Mouse (Mus musculus) limb, embryonic 13.5 days (tissue): ENCODE measurements around the gene Macc1. TPM values are rescaled to one million over a fixed set of nuclear protein-coding genes. Genes with fewer than 3 reads are reported as not detected.

ENCODE experiments used
- ATAC-seq: fragments of 200-750 bp; cut with Nextera tagmentation; 2 replicates; pipeline ENCODE4 v1.8.0; 2017; ENCODE audit warnings: low read depth, moderate number of reproducible peaks, moderate TSS enrichment; ENCODE audit not compliant: low FRiP score
- H3K27ac ChIP-seq: fragments of 300-500 bp; sonication (generic); 2 replicates; pipeline ENCODE4 v1.5.1; 2015; ENCODE audit warnings: inconsistent platforms, mild to moderate bottlenecking, moderate library complexity
- H3K27me3 ChIP-seq: fragments of 300-500 bp; sonication (generic); 2 replicates; pipeline ENCODE4 v1.6.1; 2015; ENCODE audit warnings: mild to moderate bottlenecking, inconsistent platforms
- H3K36me3 ChIP-seq: fragments of 300-500 bp; sonication (generic); 2 replicates; pipeline ENCODE4 v1.6.1; 2015; ENCODE audit warnings: inconsistent platforms, mild to moderate bottlenecking, moderate library complexity
- H3K4me1 ChIP-seq: fragments of 300-500 bp; sonication (generic); 2 replicates; pipeline ENCODE4 v1.6.1; 2015; ENCODE audit warnings: inconsistent platforms
- H3K4me2 ChIP-seq: fragments of 300-500 bp; sonication (generic); replicated peaks from 2 replicates; pipeline ENCODE4 v1.6.1; 2015; ENCODE audit warnings: inconsistent platforms, mild to moderate bottlenecking, moderate library complexity
- H3K4me3 ChIP-seq: fragments of 300-500 bp; sonication (generic); 2 replicates; pipeline ENCODE4 v1.5.1; 2015; ENCODE audit warnings: moderate library complexity, mild to moderate bottlenecking, inconsistent platforms
- H3K9ac ChIP-seq: fragments of 300-500 bp; sonication (generic); 2 replicates; pipeline ENCODE4 v1.6.1; 2015; ENCODE audit warnings: mild to moderate bottlenecking, inconsistent platforms
- H3K9me3 ChIP-seq: fragments of 300-500 bp; sonication (generic); 2 replicates; pipeline ENCODE4 v1.6.1; 2016; ENCODE audit warnings: inconsistent platforms
- WGBS: fragments of 180-500 bp; shearing (Covaris S2); methylation state at CpG from one replicate; pipeline ENCODE4 v1.1.7; 2015; 5-methylcytosine and 5-hydroxymethylcytosine counted together
- polyA plus RNA-seq: library from polyadenylated mRNA; unstranded; fragments of >200 nt; fragmentation: Nextera tagmentation; extraction: Ambion mirVana; gene quantifications from 2 replicates; pipeline ENCODE4 v1.2.1, GENCODE M21; 2015

Gene Macc1
- 1.0 and 1.1 TPM in 2 replicates for polyA plus RNA-seq

- no peaks in the 10 kb centered on the region for H3K4me1 ChIP-seq
- H3K4me2 ChIP-seq, result no peak within 1 kb of the TSS
- no peak within 1 kb of the TSS for H3K27ac ChIP-seq
- no peaks in the 10 kb centered on the region for H3K27me3 ChIP-seq
- no peaks in the 10 kb centered on the region for H3K9me3 ChIP-seq
- no peaks in the 10 kb centered on the region for H3K36me3 ChIP-seq
- H3K4me3 ChIP-seq, result no peak within 1 kb of the TSS
- ATAC-seq, result no peak
- H3K9ac ChIP-seq, result no peak within 1 kb of the TSS
Observed at GRCm38 (mm10) chr12:119313970-119314369, at the start of gene Macc1. Macc1 (plus strand) TSS chr12:119314270.

GRCm38 (mm10) chr12:119264506-119264905, 49.6 kb upstream of the Macc1 start:
- ATAC-seq, result no peak
- no peaks in the 10 kb centered on the region for H3K4me1 ChIP-seq
- H3K27ac ChIP-seq, result no peak overlapping the region
- H3K4me3 ChIP-seq, result no peak overlapping the region
- 95% methylated on average over 3 of the region's 3 CpGs for WGBS
- no peaks in the 10 kb centered on the region for H3K27me3 ChIP-seq
- no peaks in the 10 kb centered on the region for H3K9me3 ChIP-seq
- no peak overlapping the region for H3K9ac ChIP-seq
- no peaks in the 10 kb centered on the region for H3K36me3 ChIP-seq
- no peak overlapping the region for H3K4me2 ChIP-seq

DNA sequence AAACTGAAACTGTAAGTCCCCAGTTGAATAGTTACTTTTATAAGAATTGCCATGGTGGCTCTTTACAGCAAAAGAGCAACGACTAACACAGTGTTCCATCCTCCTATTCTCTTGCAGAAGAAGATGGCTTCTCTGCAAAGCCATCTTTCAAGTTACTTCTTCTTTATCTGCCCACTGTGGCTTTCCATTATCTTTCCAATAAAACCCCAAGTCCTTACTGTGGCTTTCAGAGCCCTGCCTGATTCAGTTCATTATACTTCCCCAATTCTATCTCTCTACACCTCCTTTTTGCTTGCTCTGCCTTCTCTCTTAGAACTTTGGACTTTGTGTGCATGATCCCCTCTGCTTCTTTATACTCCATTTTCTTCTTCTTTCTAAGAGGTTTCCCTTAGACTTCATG, 45.3 kb upstream of the Macc1 start:
- WGBS, result 82% methylated on average over 1 of the region's 1 CpGs
- ATAC-seq, result no peak
- H3K27ac ChIP-seq, result no peak overlapping the region
- H3K27me3 ChIP-seq, result no peaks in the 10 kb centered on the region
- H3K4me3 ChIP-seq, result no peak overlapping the region
- no peaks in the 10 kb centered on the region for H3K36me3 ChIP-seq
- no peak overlapping the region for H3K4me2 ChIP-seq
- H3K9ac ChIP-seq, result no peak overlapping the region
- no peaks in the 10 kb centered on the region; the same call in 1 of the 2 replicates for H3K4me1 ChIP-seq
- H3K9me3 ChIP-seq, result no peaks in the 10 kb centered on the region

DNA sequence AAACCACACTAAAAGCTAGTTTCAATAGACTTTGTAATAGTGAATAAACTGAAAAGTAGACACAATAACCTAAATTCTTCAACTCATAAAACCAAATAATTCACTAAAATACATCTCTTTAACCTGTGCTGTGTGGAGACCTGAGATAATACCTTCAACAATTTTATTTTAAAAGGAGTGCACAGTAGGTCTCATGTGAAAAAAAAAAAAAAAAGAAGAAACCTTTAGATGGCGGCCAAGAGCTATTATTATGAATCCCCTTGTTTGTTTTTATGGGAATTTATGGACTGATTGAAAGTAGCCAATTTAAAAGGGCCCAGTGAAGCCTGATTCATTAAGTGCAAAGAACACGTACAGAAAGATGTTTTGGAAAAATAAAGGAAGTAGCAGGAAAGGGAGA, 44.0 kb upstream of the Macc1 start:
- no peaks in the 10 kb centered on the region for H3K27me3 ChIP-seq
- no peak overlapping the region for H3K4me3 ChIP-seq
- H3K27ac ChIP-seq, result no peak overlapping the region
- no peak for ATAC-seq
- 41% methylated on average over 2 of the region's 2 CpGs for WGBS
- H3K4me1 ChIP-seq, result no peaks in the 10 kb centered on the region; the same call in 1 of the 2 replicates
- H3K4me2 ChIP-seq, result no peak overlapping the region
- H3K9me3 ChIP-seq, result no peaks in the 10 kb centered on the region
- no peak overlapping the region for H3K9ac ChIP-seq
- no peaks in the 10 kb centered on the region for H3K36me3 ChIP-seq

- no peaks in the 10 kb centered on the region for H3K9me3 ChIP-seq
- no peak overlapping the region for H3K4me3 ChIP-seq
- no peaks in the 10 kb centered on the region for H3K27me3 ChIP-seq
- no peaks in the 10 kb centered on the region; the same call in 1 of the 2 replicates for H3K4me1 ChIP-seq
- no peaks in the 10 kb centered on the region for H3K36me3 ChIP-seq
- H3K4me2 ChIP-seq, result no peak overlapping the region
- H3K9ac ChIP-seq, result no peak overlapping the region
- no peak overlapping the region for H3K27ac ChIP-seq
- WGBS, result 85% methylated on average over 1 of the region's 1 CpGs
- ATAC-seq, result no peak
Observed at GRCm38 (mm10) chr12:119271964-119272363, 42.1 kb upstream of the Macc1 start.

DNA sequence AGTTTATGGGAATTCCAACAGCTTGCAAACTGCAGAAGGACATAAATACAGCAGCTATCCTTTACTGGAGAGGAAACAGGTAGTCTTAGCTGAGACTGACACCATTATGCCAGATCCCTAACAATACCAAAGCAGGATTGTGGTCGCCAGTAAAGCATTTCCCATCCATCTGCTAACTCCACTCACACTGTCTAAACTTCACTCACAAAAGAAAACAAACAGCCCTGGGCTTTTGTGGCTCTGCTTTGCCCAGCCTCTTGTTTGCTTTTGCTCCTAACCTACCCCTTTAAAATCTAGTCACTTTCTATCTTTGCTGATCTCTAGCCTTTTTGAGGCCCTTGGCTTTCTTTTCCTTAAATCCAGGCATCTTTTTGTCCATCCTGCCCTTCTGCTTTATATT, 40.5 kb upstream of the Macc1 start:
- no peak overlapping the region for H3K9ac ChIP-seq
- no peak overlapping the region for H3K4me3 ChIP-seq
- H3K27me3 ChIP-seq, result no peaks in the 10 kb centered on the region
- no peak overlapping the region for H3K27ac ChIP-seq
- no peaks in the 10 kb centered on the region for H3K9me3 ChIP-seq
- ATAC-seq, result no peak
- 18% methylated on average over 1 of the region's 1 CpGs for WGBS
- H3K4me1 ChIP-seq, result no peaks in the 10 kb centered on the region; the same call in 1 of the 2 replicates
- H3K4me2 ChIP-seq, result no peak overlapping the region
- H3K36me3 ChIP-seq, result no peaks in the 10 kb centered on the region

GRCm38 (mm10) chr12:119276282-119276681, 37.8 kb upstream of the Macc1 start:
- no peak overlapping the region for H3K9ac ChIP-seq
- H3K4me1 ChIP-seq, result no peaks in the 10 kb centered on the region; the same call in 1 of the 2 replicates
- no peak for ATAC-seq
- H3K27ac ChIP-seq, result no peak overlapping the region
- H3K4me2 ChIP-seq, result no peak overlapping the region
- no peaks in the 10 kb centered on the region for H3K9me3 ChIP-seq
- no peaks in the 10 kb centered on the region for H3K27me3 ChIP-seq
- no peaks in the 10 kb centered on the region for H3K36me3 ChIP-seq
- WGBS, result 79% methylated on average over 1 of the region's 1 CpGs
- no peak overlapping the region for H3K4me3 ChIP-seq

DNA sequence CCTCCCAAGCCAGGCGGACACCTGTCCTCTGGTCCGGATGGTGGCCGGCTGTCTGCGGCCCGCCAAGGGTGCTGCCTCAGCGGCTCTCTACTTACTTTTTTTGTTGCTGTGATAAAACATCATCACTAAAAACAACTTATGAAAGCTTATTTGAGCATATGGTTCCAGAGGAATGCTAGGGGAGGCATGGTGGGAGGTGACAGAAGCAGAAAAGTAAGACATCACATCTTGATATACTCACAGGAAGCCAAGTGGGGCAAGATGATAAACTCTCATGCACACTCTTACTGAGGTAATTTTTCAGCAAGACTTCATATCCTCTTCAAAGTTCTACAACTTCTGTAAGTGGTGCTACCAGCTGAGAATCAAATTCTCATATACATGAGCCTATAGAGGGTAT, 22.5 kb upstream of the Macc1 start:
- H3K36me3 ChIP-seq, result no peaks in the 10 kb centered on the region
- H3K27me3 ChIP-seq, result no peaks in the 10 kb centered on the region
- no peak overlapping the region for H3K27ac ChIP-seq
- no peak for ATAC-seq
- H3K4me1 ChIP-seq, result no peaks in the 10 kb centered on the region
- no peaks in the 10 kb centered on the region for H3K9me3 ChIP-seq
- 91% methylated on average over 5 of the region's 6 CpGs for WGBS
- H3K4me3 ChIP-seq, result no peak overlapping the region
- H3K4me2 ChIP-seq, result no peak overlapping the region
- no peak overlapping the region for H3K9ac ChIP-seq

DNA sequence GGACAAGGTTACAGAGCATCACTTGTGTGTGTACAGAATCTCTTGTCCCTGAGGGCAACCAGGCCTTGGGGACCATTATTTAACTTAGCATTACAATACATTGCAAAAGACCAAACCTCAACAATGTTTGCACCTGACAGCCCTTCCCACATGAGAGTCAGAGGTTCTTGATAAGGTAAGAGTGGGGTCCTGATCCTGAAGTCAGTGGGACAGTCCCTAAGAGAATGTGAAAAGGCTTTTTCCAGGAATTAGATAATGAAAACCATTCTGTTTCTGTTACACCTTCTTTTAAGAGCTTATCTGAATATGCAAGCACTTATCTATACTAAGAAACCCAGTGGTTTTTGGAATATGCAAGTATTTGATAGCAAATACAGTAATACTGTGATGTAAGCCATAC, 10.5 kb upstream of the Macc1 start:
- Histone ChIP-seq H3K36me3 (no peaks in the 10 kb centered on the region), H3K27me3 (no peaks in the 10 kb centered on the region), H3K4me3 (no peak overlapping the region), H3K4me1 (no peaks in the 10 kb centered on the region), H3K9ac (no peak overlapping the region), H3K4me2 (no peak overlapping the region), H3K9me3 (no peaks in the 10 kb centered on the region), H3K27ac (no peak overlapping the region)
- ATAC-seq, result no peak

DNA sequence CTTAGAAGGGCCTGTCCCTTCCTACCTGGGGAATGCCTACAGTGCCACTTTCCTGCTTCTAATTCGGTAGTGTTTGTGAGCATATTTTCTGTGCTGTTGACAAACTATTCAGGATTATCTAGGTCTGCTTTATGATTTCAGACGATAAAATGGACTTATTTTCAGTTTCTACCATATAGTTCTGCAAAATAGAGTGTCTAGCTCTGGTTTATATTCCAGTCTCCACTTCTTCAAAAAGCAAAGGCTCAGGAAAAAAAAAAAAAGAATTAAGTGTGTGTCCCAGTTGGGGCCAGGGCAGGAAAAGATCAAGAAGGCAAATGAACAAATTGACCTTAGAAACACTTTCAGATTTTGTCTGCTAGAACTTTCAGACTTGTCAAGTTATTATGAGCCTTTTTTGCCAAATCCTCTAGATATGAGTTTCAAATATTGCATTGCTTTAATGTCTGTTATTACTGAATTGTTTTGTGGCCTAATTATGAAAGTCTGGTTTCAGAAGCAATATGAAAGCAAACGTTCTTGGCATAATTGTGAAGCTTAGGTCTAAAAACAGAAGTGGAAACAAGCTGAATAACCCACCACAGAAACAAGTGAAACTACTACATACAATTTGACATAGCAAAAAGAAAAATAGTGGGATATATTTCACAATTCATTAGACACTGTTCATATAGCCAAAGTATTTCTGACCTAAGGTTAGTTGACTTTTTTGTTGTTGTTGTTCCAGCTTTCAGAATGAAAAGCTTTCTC, 881 bp upstream of the Macc1 start:
- Histone ChIP-seq H3K9me3 (no peaks in the 10 kb centered on the region), H3K27me3 (no peaks in the 10 kb centered on the region), H3K4me3 (no peak overlapping the region), H3K4me2 (no peak overlapping the region), H3K9ac (no peak overlapping the region), H3K36me3 (no peaks in the 10 kb centered on the region), H3K27ac (no peak overlapping the region), H3K4me1 (no peaks in the 10 kb centered on the region)
- WGBS, result 71% methylated on average over 3 of the region's 3 CpGs
- ATAC-seq, result no peak

- Histone ChIP-seq H3K27ac (no peak overlapping the region), H3K9me3 (no peaks in the 10 kb centered on the region), H3K4me1 (no peaks in the 10 kb centered on the region), H3K27me3 (no peaks in the 10 kb centered on the region), H3K36me3 (no peaks in the 10 kb centered on the region), H3K4me3 (no peak overlapping the region), H3K9ac (no peak overlapping the region), H3K4me2 (no peak overlapping the region)
- peak; percentile 67; the same call in 1 of the 2 replicates for ATAC-seq
- 11% methylated on average over 1 of the region's 1 CpGs for WGBS
Observed at GRCm38 (mm10) chr12:119318799-119319198, 4.7 kb downstream of the Macc1 start.

- ATAC-seq, result no peak
- no peaks in the 10 kb centered on the region for H3K27me3 ChIP-seq
- no peak overlapping the region for H3K4me3 ChIP-seq
- H3K9ac ChIP-seq, result no peak overlapping the region
- no peak overlapping the region for H3K27ac ChIP-seq
- no peak overlapping the region for H3K4me2 ChIP-seq
- no peaks in the 10 kb centered on the region for H3K9me3 ChIP-seq
- H3K36me3 ChIP-seq, result no peaks in the 10 kb centered on the region
- H3K4me1 ChIP-seq, result no peaks in the 10 kb centered on the region
Observed at GRCm38 (mm10) chr12:119325400-119325799, 11.3 kb downstream of the Macc1 start.

DNA sequence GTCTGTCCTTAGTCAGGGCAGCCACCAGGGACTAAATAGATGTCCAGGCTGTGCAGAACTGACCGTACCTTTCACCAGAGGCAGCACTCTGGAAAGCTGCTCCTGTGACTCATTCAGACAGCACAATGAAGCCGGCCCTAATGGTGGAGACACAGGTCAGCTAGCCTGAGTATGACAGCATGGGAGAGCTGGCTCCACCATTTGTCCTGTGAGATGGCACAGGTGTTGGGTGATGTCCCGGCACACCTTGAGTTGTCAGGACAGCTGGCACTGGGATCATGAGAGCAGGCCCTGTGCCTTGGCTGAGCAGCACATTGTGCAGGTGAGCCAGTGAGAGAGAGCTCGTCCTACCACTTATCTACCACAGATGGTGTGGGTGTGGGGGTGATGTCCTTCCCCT, 16.6 kb downstream of the Macc1 start:
- WGBS, result 79% methylated on average over 4 of the region's 4 CpGs
- no peak for ATAC-seq
- H3K4me2 ChIP-seq, result no peak overlapping the region

More for the DNA sequence above, 16.6 kb downstream of the Macc1 start:
- no peak overlapping the region for H3K9ac ChIP-seq
- no peak overlapping the region for H3K27ac ChIP-seq
- H3K9me3 ChIP-seq, result no peaks in the 10 kb centered on the region
- H3K4me1 ChIP-seq, result no peaks in the 10 kb centered on the region
- no peaks in the 10 kb centered on the region for H3K27me3 ChIP-seq
- H3K4me3 ChIP-seq, result no peak overlapping the region
- H3K36me3 ChIP-seq, result no peaks in the 10 kb centered on the region
